Mouse (Mus musculus) gastrocnemius, adult 2 months (tissue): ENCODE results near the gene Olfr1371. TPM values are rescaled to one million over a fixed set of nuclear protein-coding genes. Genes with fewer than 3 reads are reported as not detected.

Experiments used
- DNase-seq: peaks from one replicate; pipeline ENCODE4 v3.0.0; 2022
- H3K27ac ChIP-seq: fragments of 200-600 bp; 2 replicates; pipeline ENCODE4 v1.8.1; 2022; ENCODE audit warnings: mild to moderate bottlenecking
- H3K4me3 ChIP-seq: fragments of 200-600 bp; 2 replicates; pipeline ENCODE4 v1.8.1; 2022; ENCODE audit warnings: mild to moderate bottlenecking, moderate library complexity
- CTCF ChIP-seq: fragments of 200-600 bp; IDR thresholded peaks from 2 replicates; pipeline ENCODE4 v1.8.1; 2022; ENCODE audit warnings: antibody characterized with exemption, mild to moderate bottlenecking, moderate library complexity
- intact Hi-C: fragments of 180-260 bp; cut with DNase I; formaldehyde crosslinking; loops from one replicate; pipeline ENCODE4 v1.15.1; 2025
- long read RNA-seq, 2 experiments: library from polyadenylated mRNA; stranded (forward); transcript quantifications; one replicate each; pipeline ENCODE4 v2.0.0; 2021
- total RNA-seq, 2 experiments: library from RNA; stranded (reverse); gene quantifications; 2 replicates each; pipeline ENCODE4 v1.2.3; 2021

The Olfr1371 gene
- not detected for total RNA-seq
- long read RNA-seq, experiment 1: 0 reads
- long read RNA-seq, experiment 2: 0 reads

- no peak for TF ChIP-seq CTCF
- no peak within 1 kb of the TSS for H3K4me3 ChIP-seq
- H3K27ac ChIP-seq: no peak within 1 kb of the TSS
- intact Hi-C loops: no loop called here
- no peak for DNase-seq
Measured at GRCm38 (mm10) chr11:52213887-52214286, at the start of gene Olfr1371. TSS of gene Olfr1371 (minus strand) at chr11:52213987.

GRCm38 (mm10) chr11:52262338-52262737 lies 48.6 kb upstream of the Olfr1371 start:
- intact Hi-C loops: no loop called here
- DNase-seq: no peak
- TF ChIP-seq CTCF: no peak
- Histone ChIP-seq H3K27ac (no peak overlapping the region), H3K4me3 (no peak overlapping the region)

DNA sequence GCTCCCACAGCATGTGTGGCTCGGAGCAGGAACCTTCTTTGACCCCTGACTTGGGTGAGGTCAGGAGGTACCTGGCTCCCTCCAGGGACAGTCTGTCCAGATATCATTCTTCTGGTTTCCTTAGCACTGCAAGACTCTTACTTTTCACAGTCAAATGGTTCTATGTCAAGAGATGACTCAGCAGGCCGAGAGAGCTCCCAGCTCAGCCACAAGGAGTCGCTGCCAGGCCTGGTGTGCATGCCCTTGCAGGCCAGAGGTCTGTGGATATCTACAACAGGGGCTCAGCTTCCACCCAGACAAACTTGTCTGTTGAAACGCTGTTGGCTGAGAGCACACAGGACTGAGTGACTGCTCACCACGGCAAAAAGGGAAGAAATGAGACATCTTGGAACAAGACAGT lies 48.1 kb upstream of the Olfr1371 start:
- Histone ChIP-seq H3K27ac (no peak overlapping the region), H3K4me3 (no peak overlapping the region)
- TF ChIP-seq CTCF: peak; percentile 67
- intact Hi-C loops: no loop called here
- DNase-seq: peak; percentile 72

DNA sequence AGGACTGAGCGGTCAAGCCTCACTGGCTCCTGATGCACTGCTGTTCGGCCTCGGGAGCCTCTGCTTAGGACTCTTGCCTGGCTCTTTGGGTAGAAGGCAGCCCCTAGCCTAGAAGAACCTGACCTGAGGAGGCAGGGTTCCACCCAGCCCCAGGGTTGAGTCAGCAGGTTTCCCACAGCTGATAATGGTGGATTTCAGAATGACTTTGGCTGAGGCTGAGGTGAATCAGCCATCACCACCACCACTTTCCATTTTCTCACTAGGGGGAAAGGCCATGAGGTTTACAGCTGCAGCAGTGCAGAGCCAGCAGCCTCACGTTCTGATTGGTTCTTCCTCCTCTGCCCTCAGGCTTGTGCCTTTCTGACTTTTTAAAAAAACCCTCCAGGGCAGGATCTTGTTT lies 47.1 kb upstream of the Olfr1371 start:
- TF ChIP-seq CTCF: no peak

GRCm38 (mm10) chr11:52258711-52259110 lies 44.9 kb upstream of the Olfr1371 start:
- DNase-seq: no peak
- intact Hi-C loops: no loop called here
- H3K27ac ChIP-seq: no peak overlapping the region
- H3K4me3 ChIP-seq: no peak overlapping the region
- no peak for TF ChIP-seq CTCF

More for the DNA sequence above, 47.1 kb upstream of the Olfr1371 start:
- intact Hi-C loops: no loop called here
- Histone ChIP-seq H3K4me3 (no peak overlapping the region), H3K27ac (no peak overlapping the region)
- DNase-seq: no peak

DNA sequence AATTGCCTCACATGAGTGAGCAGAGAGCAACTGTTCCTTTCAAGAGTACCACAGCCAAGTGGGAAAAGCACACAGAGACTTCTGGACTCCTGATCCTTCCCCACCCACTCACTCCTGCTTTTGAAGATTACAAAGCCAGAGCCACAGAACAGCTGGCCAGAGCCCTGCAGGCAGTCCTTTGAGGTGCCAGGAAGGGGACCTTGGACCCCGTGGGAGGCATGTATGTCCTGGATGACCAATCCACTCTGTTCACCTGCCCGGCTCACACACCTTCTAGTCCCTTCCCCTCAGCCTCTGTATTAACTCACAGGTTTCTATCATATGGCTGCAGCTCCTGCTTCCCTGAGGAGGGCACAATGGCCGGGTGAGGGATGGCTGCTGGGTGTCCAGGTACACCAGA lies 43.6 kb upstream of the Olfr1371 start:
- no peak for TF ChIP-seq CTCF
- intact Hi-C loops: no loop called here
- Histone ChIP-seq H3K27ac (no peak overlapping the region), H3K4me3 (no peak overlapping the region)
- no peak for DNase-seq

DNA sequence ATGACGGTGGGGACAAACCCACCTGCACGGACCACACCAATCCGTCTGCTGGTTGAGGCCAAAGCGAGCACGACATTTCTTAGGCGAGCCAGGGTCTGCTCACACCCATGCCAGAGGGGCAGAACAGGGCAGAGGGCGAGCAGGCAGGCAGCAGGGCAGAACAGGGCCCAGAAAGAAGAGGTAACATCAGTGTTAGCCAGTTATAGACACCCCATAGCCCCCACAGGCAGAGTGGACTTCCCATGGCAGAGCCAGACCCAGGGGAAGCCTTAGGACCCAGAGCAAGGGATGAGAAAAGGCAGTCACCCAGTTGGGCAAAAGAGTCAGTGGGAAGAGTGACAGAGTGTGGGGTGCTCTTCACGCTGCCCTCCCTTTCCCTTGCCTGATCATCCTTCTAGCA lies 41.3 kb upstream of the Olfr1371 start:
- TF ChIP-seq CTCF: no peak
- intact Hi-C loops: loop anchor here (2.0 kb wide), 1 partner anchor 42 kb away; no protein-coding TSS in a partner anchor
- Histone ChIP-seq H3K4me3 (no peak overlapping the region), H3K27ac (no peak overlapping the region)
- DNase-seq: no peak

DNA sequence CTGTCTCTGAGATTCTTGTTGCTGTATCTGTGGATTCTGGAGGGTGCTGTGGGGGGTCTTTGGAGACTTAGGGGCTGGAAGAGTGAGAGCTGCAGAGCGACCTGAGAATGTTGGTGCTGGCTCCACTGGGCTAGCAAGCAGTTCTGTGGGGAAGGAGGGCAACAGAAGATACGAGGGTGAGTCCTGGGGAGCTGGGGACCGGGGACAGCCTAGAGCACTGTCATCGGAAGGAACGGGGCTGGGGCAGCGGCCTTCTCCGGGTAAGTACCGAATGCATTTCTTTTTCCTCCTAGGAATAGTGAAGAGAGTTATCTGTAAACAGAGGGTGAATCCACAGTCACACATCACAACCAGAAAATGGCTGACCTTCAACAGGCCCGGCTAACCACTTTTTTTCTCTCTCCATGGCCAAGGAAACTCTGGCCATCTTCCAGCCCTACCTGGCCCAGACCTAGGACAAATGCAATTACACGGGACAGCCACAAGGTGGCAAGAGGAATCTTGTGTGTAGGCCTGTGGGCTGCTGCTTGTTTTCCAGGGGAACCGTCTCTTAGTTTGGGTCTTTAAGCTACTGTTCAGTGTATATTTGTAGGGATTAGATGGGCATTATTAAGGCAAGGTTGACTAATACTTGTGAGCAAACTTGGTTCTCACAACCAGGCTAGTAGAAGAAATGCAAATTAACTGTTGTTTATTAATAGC lies 40.0 kb upstream of the Olfr1371 start:
- Histone ChIP-seq H3K4me3 (no peak overlapping the region), H3K27ac (peak overlapping the region; percentile 4)
- intact Hi-C loops: loop anchor here (1.0 to 2.0 kb wide), 2 partner anchors 43 to 89 kb away; no protein-coding TSS in a partner anchor
- peak; percentile 78 for DNase-seq
- peak; percentile 92 for TF ChIP-seq CTCF

GRCm38 (mm10) chr11:52252692-52253091 lies 38.9 kb upstream of the Olfr1371 start:
- intact Hi-C loops: no loop called here
- Histone ChIP-seq H3K4me3 (no peak overlapping the region), H3K27ac (peak overlapping the region; percentile 31)
- DNase-seq: no peak
- no peak for TF ChIP-seq CTCF

DNA sequence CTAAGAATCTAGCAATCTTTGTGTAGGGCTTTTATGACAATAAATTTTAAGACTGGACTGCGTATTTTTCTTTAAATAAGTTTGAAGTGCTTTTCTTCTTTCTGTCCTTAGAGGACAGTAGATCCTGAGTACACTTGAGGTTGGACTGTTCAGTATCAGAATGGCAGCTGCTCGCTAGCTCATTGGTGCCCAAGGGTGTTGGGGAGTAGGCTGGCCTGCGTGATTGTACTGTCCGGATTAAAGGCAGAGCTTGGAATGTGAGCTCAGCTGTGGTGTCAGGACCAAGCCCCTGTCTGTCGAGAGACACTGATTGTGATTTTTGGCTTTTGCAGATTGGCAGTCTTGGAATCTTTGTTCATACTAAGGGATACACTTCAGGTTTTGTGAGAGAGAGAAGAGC lies 38.0 kb upstream of the Olfr1371 start:
- no peak overlapping the region for H3K27ac ChIP-seq
- TF ChIP-seq CTCF: no peak
- H3K4me3 ChIP-seq: no peak overlapping the region
- intact Hi-C loops: no loop called here
- no peak for DNase-seq

GRCm38 (mm10) chr11:52249452-52249851 lies 35.7 kb upstream of the Olfr1371 start:
- H3K4me3 ChIP-seq: no peak overlapping the region
- intact Hi-C loops: no loop called here
- TF ChIP-seq CTCF: no peak
- no peak for DNase-seq
- H3K27ac ChIP-seq: no peak overlapping the region

DNA sequence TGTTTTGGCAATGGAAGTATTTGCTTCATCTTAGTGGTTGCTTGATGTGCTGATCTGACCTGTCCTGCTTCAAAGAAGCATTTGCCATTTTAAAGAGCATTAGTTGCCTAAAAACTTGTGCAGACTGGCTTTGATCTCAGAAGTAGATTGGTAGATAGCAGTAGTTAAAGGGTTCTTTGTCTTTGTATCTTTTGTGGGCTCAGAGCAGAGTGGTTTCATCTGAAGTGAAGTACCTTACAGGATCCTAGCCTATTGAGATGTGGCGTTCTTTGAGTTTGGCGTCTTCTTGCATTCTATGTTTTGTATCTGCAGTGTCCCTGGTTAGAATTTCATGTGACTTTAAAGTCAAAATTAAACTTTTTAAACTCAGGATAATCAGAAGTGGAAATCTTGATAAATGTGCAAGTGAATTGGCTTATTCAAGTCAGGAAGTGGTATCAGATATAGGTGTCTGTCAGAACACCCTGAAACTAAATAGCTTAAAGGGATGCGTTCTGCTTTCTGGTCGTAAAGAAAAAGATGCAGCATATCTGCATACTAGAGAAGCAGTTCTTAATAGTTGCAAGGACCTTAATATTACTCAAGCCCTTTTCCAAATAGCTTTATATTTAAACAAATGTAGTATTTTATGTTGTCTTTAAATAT lies 27.2 kb upstream of the Olfr1371 start:
- intact Hi-C loops: no loop called here
- Histone ChIP-seq H3K4me3 (no peak overlapping the region), H3K27ac (no peak overlapping the region)
- no peak for TF ChIP-seq CTCF
- no peak for DNase-seq

DNA sequence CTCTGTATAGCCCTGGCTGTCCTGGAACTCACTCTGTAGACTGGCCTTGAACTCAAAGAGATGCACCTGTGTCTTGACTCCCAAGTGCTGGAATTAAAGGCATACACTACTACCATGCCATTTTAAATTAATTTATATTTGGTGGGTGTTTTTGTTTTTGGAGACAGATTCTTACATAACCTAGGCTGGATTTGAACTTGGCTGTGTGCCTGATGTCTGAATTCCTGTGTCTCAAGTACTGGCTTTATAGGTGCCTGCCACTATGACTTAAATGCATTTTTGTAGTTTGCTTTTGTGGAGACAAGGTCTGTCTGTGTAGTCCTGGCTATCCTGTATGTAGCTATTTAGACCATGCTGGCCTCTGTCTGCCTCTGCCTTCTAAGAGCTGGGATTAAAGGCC lies 20.7 kb upstream of the Olfr1371 start:
- peak overlapping the region; percentile 99 for H3K4me3 ChIP-seq
- TF ChIP-seq CTCF: no peak
- H3K27ac ChIP-seq: peak overlapping the region; percentile 99
- intact Hi-C loops: no loop called here
- DNase-seq: no peak
